Comparison of ENCODE assay signal across 24 mouse cellular contexts in genomic region chr14:102686791-102687190, GRCm38 (mm10).
"Had no signal": no experiment of that assay in that cellular context is flagged by ENCODE, and none has a peak within 500 bp of the region (broad histone marks: within the 10 kb centered on the region; RNA-seq: fewer than 3 reads in every experiment).

No protein-coding gene starts in this region.

- H3K36me3 ChIP-seq: heart, embryonic 10.5 days; heart, embryonic 12.5 days; hindbrain, embryonic 13.5 days; hindbrain, embryonic 15.5 days; kidney, embryonic 15.5 days; limb, embryonic 13.5 days; limb, embryonic 15.5 days; liver, embryonic 12.5 days had no signal

- H3K4me1 ChIP-seq: heart, embryonic 10.5 days; heart, embryonic 12.5 days; hindbrain, embryonic 13.5 days; hindbrain, embryonic 15.5 days; kidney, embryonic 15.5 days; limb, embryonic 13.5 days; limb, embryonic 15.5 days; liver, embryonic 12.5 days had no signal

- H3K27me3 ChIP-seq: heart, embryonic 12.5 days; hindbrain, embryonic 13.5 days; hindbrain, embryonic 15.5 days; kidney, embryonic 15.5 days; limb, embryonic 13.5 days; limb, embryonic 15.5 days; liver, embryonic 12.5 days had no signal

- H3K4me2 ChIP-seq: heart, embryonic 12.5 days; hindbrain, embryonic 13.5 days; hindbrain, embryonic 15.5 days; kidney, embryonic 15.5 days; limb, embryonic 13.5 days; limb, embryonic 15.5 days; liver, embryonic 12.5 days had no signal

- H3K9me3 ChIP-seq: heart, embryonic 10.5 days; hindbrain, embryonic 15.5 days; kidney, embryonic 15.5 days; limb, embryonic 13.5 days; limb, embryonic 15.5 days; liver, embryonic 12.5 days had no signal

- H3K9ac ChIP-seq: heart, embryonic 12.5 days; hindbrain, embryonic 13.5 days; hindbrain, embryonic 15.5 days; kidney, embryonic 15.5 days; limb, embryonic 13.5 days; limb, embryonic 15.5 days; liver, embryonic 12.5 days had no signal

- H3K4me3 ChIP-seq: heart, embryonic 10.5 days; heart, embryonic 12.5 days; hindbrain, embryonic 13.5 days; hindbrain, embryonic 15.5 days; kidney, embryonic 15.5 days; limb, embryonic 13.5 days; limb, embryonic 15.5 days; liver, embryonic 12.5 days had no signal

- DNase-seq: gastrocnemius, postnatal 14 days; gastrocnemius, postnatal 36 days; heart, adult 18-20 months; heart, postnatal 10 days; heart, postnatal 36 days; kidney, adult 11 months; kidney, adult 2 months; kidney, adult 9 months; kidney, postnatal 14 days; kidney, postnatal 36 days; layer of hippocampus, adult 9-11 months; layer of hippocampus, postnatal 36 days; left cerebral cortex, postnatal 4 days had no signal

- H3K27ac ChIP-seq: heart, embryonic 10.5 days; hindbrain, embryonic 13.5 days; hindbrain, embryonic 15.5 days; hindbrain, postnatal 0 days; kidney, embryonic 15.5 days; kidney, postnatal 0 days; limb, embryonic 13.5 days; limb, embryonic 15.5 days; liver, embryonic 12.5 days had no signal

- ATAC-seq: hindbrain, postnatal 0 days; intestine, embryonic 16.5 days; liver, embryonic 12.5 days had no signal
